Mouse (Mus musculus) MEL (cell line): ENCODE data around the gene Mypop.

ENCODE experiments used
- CHD1 ChIP-seq: IDR thresholded peaks from 2 replicates; pipeline ENCODE4 v1.6.1; 2012; ENCODE audit warnings: low read depth, mild to moderate bottlenecking, inconsistent platforms, low read length, improper control_type of control experiment
- EP300 ChIP-seq, 2 experiments: IDR thresholded peaks; 2 replicates each; pipeline ENCODE4 v1.6.1; 2011; ENCODE audit warnings: improper control_type of control experiment in 2 of 2, low read length in 2 of 2, low read depth in 1 of 2, mild to moderate bottlenecking in 1 of 2
- KAT2A ChIP-seq: conservative IDR thresholded peaks from 2 replicates; pipeline ENCODE4 v1.6.1; 2012; ENCODE audit warnings: low read depth, low read length, improper control_type of control experiment, inconsistent platforms
- NRF1 ChIP-seq: IDR thresholded peaks from 2 replicates; pipeline ENCODE4 v1.6.1; 2014; ENCODE audit warnings: low read depth, mild to moderate bottlenecking, inconsistent platforms, low read length, improper control_type of control experiment, moderate library complexity; ENCODE audit not compliant: poor library complexity, insufficient read depth, severe bottlenecking
- POLR2A ChIP-seq, 2 experiments: IDR thresholded peaks; 2 replicates each; pipeline ENCODE4 v1.6.1; 2011 to 2012; ENCODE audit warnings: low read length in 2 of 2, mild to moderate bottlenecking in 2 of 2, control low read depth in 1 of 2, improper control_type of control experiment in 1 of 2, low read depth in 1 of 2, moderate library complexity in 1 of 2; ENCODE audit not compliant: control insufficient read depth in 1 of 2, insufficient read depth in 1 of 2, poor library complexity in 1 of 2
- ZMIZ1 ChIP-seq: IDR thresholded peaks from 2 replicates; pipeline ENCODE4 v1.6.1; 2012; ENCODE audit warnings: low read depth, mild to moderate bottlenecking, inconsistent platforms, low read length, improper control_type of control experiment, moderate library complexity

GRCm38 (mm10) chr7:18987100-18987499 is 3.9 kb upstream of the Mypop start, which contains the start of gene Nanos2:
- TF ChIP-seq POLR2A (IDR thresholded peaks at IDR 0.05; ENCODE audit: control insufficient read depth in 1 of 2, insufficient read depth in 1 of 2, low read depth in 1 of 2, low read length in 2 of 2, poor library complexity in 1 of 2) (no peak), KAT2A (no peak), EP300 (IDR thresholded peaks at IDR 0.05; ENCODE audit: low read depth in 1 of 2, low read length in 2 of 2) (no peak), NRF1 (no peak), ZMIZ1 (no peak), CHD1 (no peak)
